Mouse (Mus musculus) lung, embryonic 16.5 days (tissue): ENCODE measurements around the gene Gsto2. TPM values are rescaled to one million over a fixed set of nuclear protein-coding genes. Genes with fewer than 3 reads are reported as not detected.

Experiments
- ATAC-seq: fragments of 200-750 bp; cut with Nextera tagmentation; 2 replicates; pipeline ENCODE4 v1.8.0; 2017; ENCODE audit warnings: low read depth, mild to moderate bottlenecking, moderate library complexity
- H3K27ac ChIP-seq: fragments of 300-500 bp; sonication (generic); 2 replicates; pipeline ENCODE4 v1.5.1; 2014; ENCODE audit warnings: mild to moderate bottlenecking, control low read depth, low read length
- H3K27me3 ChIP-seq: fragments of 300-500 bp; sonication (generic); 2 replicates; pipeline ENCODE4 v1.6.1; 2014; ENCODE audit warnings: low read depth, low read length, mixed read lengths; ENCODE audit not compliant: control insufficient read depth, insufficient read depth
- H3K36me3 ChIP-seq: fragments of 300-500 bp; sonication (generic); 2 replicates; pipeline ENCODE4 v1.6.1; 2014; ENCODE audit warnings: low read length; ENCODE audit not compliant: control insufficient read depth, insufficient read depth
- H3K4me1 ChIP-seq: fragments of 300-500 bp; sonication (generic); replicated peaks from 2 replicates; pipeline ENCODE4 v1.6.1; 2014; ENCODE audit warnings: low read length, mixed read lengths; ENCODE audit not compliant: control insufficient read depth, insufficient read depth
- H3K4me2 ChIP-seq: fragments of 300-500 bp; sonication (generic); 2 replicates; pipeline ENCODE4 v1.6.1; 2014; ENCODE audit warnings: low read depth, low read length, control low read depth
- H3K4me3 ChIP-seq: fragments of 300-500 bp; sonication (generic); 2 replicates; pipeline ENCODE4 v1.5.1; 2014; ENCODE audit warnings: mild to moderate bottlenecking, low read length, control low read depth
- H3K9ac ChIP-seq: fragments of 300-500 bp; sonication (generic); 2 replicates; pipeline ENCODE4 v1.6.1; 2014; ENCODE audit warnings: low read length, control low read depth
- H3K9me3 ChIP-seq: fragments of 300-500 bp; sonication (generic); 2 replicates; pipeline ENCODE4 v1.6.1; 2016; ENCODE audit warnings: low read length; ENCODE audit not compliant: control insufficient read depth
- WGBS: fragments of 180-500 bp; shearing (Covaris S2); extraction: QIAGEN DNeasy Blood & Tissue Kit; methylation state at CpG from one replicate; pipeline ENCODE4 v1.1.7; 2014; 5-methylcytosine and 5-hydroxymethylcytosine counted together
- polyA plus RNA-seq: library from polyadenylated mRNA; unstranded; fragments of >200 nt; fragmentation: Nextera tagmentation; extraction: Ambion mirVana; gene quantifications from 2 replicates; pipeline ENCODE4 v1.2.1, GENCODE M21; 2015

The Gsto2 gene
- polyA plus RNA-seq, 1 experiment from 2014 or later, result 1.2 TPM

DNA sequence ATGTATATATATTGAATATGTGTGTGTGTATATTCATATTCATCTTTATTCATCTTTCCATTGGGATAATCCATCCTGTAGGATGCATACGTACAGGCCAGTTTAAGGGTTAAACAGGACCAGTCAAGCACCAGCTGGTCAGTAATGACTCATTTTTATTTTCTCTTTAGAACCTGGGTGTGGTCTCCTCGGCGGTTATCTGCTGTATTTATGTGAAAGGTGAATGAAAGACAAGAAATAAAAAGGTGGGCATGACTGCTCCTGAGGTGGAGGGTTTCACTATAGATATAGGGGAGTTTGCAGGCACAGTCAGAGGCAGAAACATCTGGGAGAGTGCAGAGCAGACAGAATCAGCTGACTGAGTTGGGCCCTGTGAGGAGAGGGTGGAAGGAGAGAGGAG, 4.2 kb downstream of the Gsto2 start:
- ATAC-seq, result no peak
- H3K27me3 ChIP-seq, result no peaks in the 10 kb centered on the region; the same call in 1 of the 2 replicates
- H3K27ac ChIP-seq, result no peak overlapping the region
- no peaks in the 10 kb centered on the region for H3K9me3 ChIP-seq
- H3K4me3 ChIP-seq, result no peak overlapping the region
- no peak overlapping the region for H3K9ac ChIP-seq
- H3K4me1 ChIP-seq, result peaks cover 7% of the 10 kb centered on the region; the same call in 1 of the 2 replicates
- H3K36me3 ChIP-seq, result no peaks in the 10 kb centered on the region
- WGBS, result 36% methylated on average over 3 of the region's 3 CpGs
- H3K4me2 ChIP-seq, result no peak overlapping the region

DNA sequence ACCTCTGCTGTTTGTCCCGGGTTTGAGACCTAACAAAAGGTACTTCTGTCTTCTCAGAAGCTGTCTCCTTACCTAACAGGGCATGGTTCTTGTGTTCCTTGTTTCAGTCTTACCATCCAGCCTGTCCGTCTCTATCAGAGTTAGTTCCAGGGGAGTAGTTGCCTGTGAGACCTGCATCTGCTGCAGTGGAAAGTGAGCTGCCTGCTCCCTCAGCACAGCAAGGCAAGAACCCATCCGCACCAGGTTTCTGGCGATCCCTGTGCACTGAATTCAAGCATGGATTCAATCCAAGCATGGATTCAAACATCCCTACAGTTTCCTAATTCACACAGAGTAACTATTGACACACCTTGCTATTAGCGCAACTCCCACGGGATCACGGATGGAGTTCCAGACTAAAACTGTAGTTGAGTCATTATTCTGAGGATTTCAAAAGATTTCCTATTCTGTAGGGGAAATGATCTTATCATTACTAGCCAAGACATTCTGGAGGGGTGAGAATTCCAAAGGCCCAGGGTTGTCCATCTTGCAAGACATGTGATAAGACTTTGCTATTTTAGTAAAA, 4.8 kb downstream of the Gsto2 start:
- no peak overlapping the region for H3K4me2 ChIP-seq
- no peak overlapping the region for H3K27ac ChIP-seq
- WGBS, result 67% methylated on average over 7 of the region's 7 CpGs
- no peaks in the 10 kb centered on the region for H3K36me3 ChIP-seq
- ATAC-seq, result no peak
- no peak overlapping the region for H3K9ac ChIP-seq
- 0 out of 2 replicates have a peak, but pooled peaks cover 2% of the 10 kb centered on the region for H3K4me1 ChIP-seq
- H3K4me3 ChIP-seq, result no peak overlapping the region
- H3K9me3 ChIP-seq, result no peaks in the 10 kb centered on the region
- H3K27me3 ChIP-seq, result no peaks in the 10 kb centered on the region; the same call in 1 of the 2 replicates

DNA sequence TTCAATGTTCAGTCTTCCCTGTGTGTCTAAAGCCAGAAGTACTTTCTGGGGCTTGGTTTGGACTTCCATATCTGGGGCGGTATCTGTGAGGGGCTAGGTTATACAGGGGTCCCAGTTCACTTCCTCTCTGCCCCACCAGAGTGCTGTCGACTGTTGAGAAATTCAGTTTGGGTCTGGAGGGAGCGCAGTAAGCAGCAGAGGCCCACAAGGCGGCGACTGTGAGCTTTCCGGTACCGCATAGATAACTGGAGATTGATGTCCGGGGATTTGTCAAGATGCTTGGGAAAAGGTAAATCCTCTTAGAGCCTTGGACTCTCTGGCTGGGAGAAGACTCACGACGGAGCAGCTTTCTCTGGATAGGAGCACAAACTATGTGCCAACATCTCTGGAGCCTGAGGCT, 6.2 kb downstream of the Gsto2 start:
- WGBS, result 32% methylated on average over 10 of the region's 10 CpGs
- Histone ChIP-seq H3K9me3 (no peaks in the 10 kb centered on the region), H3K27ac (no peak overlapping the region), H3K36me3 (no peaks in the 10 kb centered on the region), H3K4me1 (no peaks in the 10 kb centered on the region), H3K9ac (no peak overlapping the region), H3K4me3 (no peak overlapping the region), H3K4me2 (no peak overlapping the region), H3K27me3 (no peaks in the 10 kb centered on the region; the same call in 1 of the 2 replicates)
- no peak for ATAC-seq

DNA sequence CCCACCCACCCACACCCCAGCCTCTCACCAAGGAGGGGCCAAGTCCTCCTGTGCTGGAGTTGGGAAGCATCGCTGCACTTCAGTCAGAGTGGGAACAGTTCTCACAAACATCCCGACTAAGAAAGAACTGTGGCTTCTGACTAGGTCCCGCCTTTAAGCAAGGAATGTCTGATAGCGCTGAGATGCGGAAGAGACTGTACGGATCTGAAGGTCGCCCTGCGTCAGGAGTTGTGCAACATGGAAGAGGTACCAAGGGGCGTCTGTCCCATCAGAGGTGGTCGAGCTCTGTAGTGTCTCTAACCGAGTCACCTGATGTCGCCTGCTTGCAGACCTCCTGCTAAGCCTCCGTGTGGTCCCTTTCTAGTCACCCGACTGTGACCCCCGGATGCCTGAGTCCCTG, 10.9 kb downstream of the Gsto2 start:
- Histone ChIP-seq H3K4me2 (no peak overlapping the region), H3K27ac (no peak overlapping the region), H3K4me1 (no peaks in the 10 kb centered on the region), H3K4me3 (no peak overlapping the region), H3K27me3 (no peaks in the 10 kb centered on the region; the same call in 1 of the 2 replicates), H3K36me3 (no peaks in the 10 kb centered on the region), H3K9ac (no peak overlapping the region), H3K9me3 (no peaks in the 10 kb centered on the region)
- ATAC-seq, result no peak
- WGBS, result 49% methylated on average over 15 of the region's 15 CpGs

DNA sequence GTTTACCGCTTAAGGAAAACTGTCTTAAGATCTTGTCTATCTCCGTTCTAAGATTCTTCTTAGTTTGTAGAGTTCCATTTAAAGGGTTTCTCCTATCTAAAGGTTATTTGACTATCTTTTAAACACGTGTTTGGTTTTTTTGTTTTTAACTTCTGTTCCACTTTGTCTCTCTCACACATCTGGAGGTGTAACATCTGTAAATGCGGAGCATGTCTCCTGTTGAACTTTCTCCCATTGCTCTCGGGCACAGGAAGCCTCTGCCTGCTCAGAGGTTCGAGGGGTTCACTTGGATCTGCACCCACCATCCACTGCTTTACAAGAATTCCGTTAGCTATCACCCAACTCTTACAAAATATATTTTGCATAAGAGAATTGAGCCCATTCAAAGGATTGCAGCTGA, 16.2 kb downstream of the Gsto2 start:
- WGBS, result 67% methylated on average over 7 of the region's 7 CpGs
- H3K4me3 ChIP-seq, result no peak overlapping the region
- no peaks in the 10 kb centered on the region for H3K27me3 ChIP-seq
- no peak for ATAC-seq
- no peaks in the 10 kb centered on the region for H3K9me3 ChIP-seq
- no peak overlapping the region for H3K4me2 ChIP-seq
- peaks cover 9% of the 10 kb centered on the region for H3K4me1 ChIP-seq
- H3K9ac ChIP-seq, result no peak overlapping the region
- H3K27ac ChIP-seq, result no peak overlapping the region
- no peaks in the 10 kb centered on the region for H3K36me3 ChIP-seq

DNA sequence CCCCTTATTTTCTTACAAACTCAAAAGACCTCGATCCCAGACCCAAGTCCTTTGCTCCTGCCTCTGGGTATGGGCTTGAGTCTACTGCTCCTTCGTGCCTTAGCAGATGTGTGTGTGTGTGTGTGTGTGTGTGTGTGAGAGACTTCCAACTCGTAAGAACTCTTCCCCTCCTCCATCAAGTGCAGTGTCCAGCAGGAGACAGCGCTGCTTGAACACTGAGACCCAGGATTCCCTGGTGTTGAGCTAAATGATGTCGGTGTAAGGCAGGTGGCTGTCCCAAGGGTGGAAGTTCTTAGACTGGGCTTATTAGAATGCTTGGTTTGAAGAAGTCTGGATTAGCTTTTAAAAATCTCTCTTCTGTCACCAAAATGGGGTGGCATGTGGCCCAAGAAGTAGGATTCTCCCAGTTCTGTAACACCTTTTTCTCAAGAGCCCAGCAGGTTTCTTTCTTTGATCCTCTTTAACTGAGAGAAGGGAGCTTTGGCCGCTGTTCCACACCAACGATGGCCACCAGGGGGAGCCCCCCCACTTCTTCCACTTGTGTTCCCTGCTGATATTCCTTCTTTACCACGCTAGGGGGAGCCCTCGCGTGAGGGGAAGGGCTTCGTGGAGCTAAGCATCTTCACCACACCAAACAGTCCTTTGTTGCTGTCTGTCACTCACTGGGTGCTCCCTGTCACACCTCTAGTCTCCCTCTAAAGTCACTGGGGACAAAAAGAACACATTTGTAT, 17.0 kb downstream of the Gsto2 start:
- no peaks in the 10 kb centered on the region for H3K36me3 ChIP-seq
- no peak overlapping the region for H3K4me2 ChIP-seq
- H3K9ac ChIP-seq, result no peak overlapping the region
- H3K9me3 ChIP-seq, result no peaks in the 10 kb centered on the region
- H3K27ac ChIP-seq, result no peak overlapping the region
- H3K4me3 ChIP-seq, result no peak overlapping the region
- H3K27me3 ChIP-seq, result no peaks in the 10 kb centered on the region
- H3K4me1 ChIP-seq, result peaks cover 13% of the 10 kb centered on the region
- 16% methylated on average over 11 of the region's 11 CpGs for WGBS
- ATAC-seq, result peak; percentile 41

DNA sequence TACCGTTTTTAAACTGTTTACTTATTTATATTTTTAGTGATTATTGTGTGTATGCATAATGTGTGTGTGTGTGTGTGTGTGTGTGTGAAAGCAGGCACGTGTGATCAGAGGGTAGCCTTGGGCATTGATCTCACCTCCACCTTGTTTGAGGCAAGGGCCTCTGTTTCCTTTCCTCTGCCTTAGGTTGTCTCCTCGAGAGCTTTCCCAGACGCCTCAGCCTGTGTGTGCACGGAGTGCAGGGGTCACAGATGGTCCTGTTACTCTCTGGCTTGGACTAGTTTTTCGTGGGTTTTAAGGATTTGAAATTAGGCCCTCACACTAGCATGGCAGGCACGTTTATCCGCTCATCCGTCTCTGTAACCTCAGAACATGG, 17.5 kb downstream of the Gsto2 start:
- no peaks in the 10 kb centered on the region for H3K27me3 ChIP-seq
- no peak overlapping the region for H3K4me3 ChIP-seq
- H3K27ac ChIP-seq, result no peak overlapping the region
- no peak for ATAC-seq
- H3K9ac ChIP-seq, result no peak overlapping the region
- WGBS, result 47% methylated on average over 9 of the region's 9 CpGs
- H3K36me3 ChIP-seq, result no peaks in the 10 kb centered on the region
- no peaks in the 10 kb centered on the region for H3K9me3 ChIP-seq
- peaks cover 13% of the 10 kb centered on the region for H3K4me1 ChIP-seq
- H3K4me2 ChIP-seq, result no peak overlapping the region

DNA sequence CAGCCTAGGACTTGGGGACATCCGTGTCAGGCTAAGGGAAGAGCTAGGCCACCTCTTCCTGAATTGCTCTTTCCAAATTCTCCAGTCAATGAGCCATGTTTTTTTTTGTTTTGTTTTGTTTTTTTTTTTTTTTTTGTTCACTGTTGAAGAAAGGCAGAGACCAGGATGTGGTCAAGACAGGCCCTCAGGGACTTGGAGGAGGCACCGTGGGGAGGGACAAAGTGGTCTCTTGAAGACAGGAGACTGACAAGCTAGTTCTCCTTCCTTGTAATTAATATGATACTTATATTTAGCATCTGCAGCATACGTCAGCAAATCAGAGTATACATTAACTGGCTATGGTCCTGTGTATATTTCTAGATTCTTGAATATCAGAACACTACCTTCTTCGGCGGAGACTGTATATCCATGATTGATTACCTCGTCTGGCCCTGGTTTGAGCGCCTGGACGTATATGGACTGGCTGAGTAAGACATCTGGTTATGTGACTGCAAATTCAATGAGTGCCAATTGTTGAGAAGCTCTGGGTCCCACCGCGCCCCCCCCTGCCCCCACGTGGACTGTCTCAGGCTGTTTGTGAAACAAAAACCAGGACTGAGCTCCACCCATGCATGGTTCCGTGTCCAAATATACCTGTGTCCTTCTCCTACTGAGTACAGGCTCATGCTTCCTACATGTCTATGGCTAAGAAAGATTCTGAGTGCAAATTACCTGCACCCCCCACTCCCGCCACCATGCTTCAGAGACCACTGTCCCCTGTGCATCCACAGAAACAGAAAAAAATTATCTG, 19.2 kb downstream of the Gsto2 start:
- Histone ChIP-seq H3K4me3 (no peak overlapping the region), H3K4me1 (peaks cover 13% of the 10 kb centered on the region), H3K4me2 (no peak overlapping the region), H3K36me3 (no peaks in the 10 kb centered on the region), H3K9me3 (no peaks in the 10 kb centered on the region), H3K27ac (no peak overlapping the region), H3K9ac (no peak overlapping the region), H3K27me3 (no peaks in the 10 kb centered on the region)
- no peak for ATAC-seq
- 77% methylated on average over 13 of the region's 13 CpGs for WGBS

DNA sequence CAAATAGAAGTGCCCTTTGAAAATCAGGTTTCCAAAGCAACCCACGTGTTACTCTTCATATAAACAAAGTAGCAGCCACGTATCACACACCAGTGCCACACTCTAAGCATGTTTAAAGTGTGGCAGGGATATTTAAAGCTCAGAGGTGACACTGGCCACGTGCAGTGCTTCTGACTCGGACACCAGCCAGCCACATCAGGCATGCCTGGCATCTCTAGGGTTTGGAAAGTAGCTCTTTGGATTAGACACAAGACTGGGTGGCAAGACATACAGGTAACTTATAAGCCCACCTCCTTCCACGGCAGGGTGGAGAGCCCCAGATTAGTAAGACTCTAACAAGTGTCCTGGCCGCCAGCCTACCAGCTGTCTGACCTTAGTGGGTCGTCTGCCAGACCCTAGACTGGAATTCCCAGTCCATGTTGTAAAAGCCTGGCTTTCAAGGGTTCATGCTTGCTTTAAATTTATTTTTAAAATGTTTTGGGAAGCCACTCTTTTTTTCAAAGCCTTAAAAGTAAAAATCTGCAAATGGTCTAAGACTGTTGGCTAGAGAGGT, 19.9 kb downstream of the Gsto2 start:
- Histone ChIP-seq H3K4me3 (no peak overlapping the region), H3K27ac (no peak overlapping the region), H3K27me3 (no peaks in the 10 kb centered on the region), H3K4me1 (peaks cover 19% of the 10 kb centered on the region), H3K4me2 (no peak overlapping the region), H3K9me3 (no peaks in the 10 kb centered on the region), H3K36me3 (no peaks in the 10 kb centered on the region), H3K9ac (no peak overlapping the region)
- ATAC-seq, result no peak
- 41% methylated on average over 7 of the region's 7 CpGs for WGBS
